Mouse (Mus musculus): ENCODE measurements around the gene Bpifb2.

The Bpifb2 gene

DNA sequence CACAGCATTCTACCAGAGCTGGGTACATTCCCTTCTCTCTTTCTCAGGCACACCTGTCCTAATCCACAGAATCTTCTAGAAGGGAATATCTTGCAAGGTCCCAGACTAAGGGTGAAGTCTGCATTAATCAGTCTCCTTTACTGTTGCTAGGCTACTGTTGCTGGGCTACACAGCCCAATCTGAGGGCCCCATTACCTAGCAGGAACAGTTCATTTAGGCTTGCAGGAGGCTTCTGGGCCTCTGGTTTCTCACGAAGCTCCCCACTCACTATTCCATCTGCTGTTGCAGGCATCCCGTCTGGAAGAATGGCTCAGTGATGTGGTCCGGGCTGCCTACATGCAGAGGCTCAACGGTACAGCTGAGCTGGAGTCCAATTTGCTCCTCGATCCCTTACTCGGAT, 56.3 kb downstream of the Bpifb2 start:
- no peak for DNase-seq (ENCODE audit: low spot score in 2 of 2)

DNA sequence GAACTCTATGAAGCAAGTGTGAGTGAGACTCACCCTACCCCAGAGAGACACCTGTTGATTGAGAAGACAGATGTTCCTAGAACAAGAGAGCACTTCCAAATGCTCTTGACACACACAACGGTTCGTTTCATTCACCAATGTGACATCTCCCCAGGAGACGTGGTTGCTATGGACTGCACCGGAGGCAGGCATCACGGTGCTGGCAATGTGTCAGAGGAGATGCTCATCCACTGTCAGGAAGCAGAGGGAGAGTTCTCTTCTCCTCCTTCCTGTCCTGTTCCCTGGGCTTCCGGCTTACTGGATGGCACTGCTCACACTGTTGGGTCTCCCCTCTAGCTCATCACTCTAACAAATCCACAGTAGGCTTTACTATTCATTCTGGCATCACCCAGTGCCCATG, 58.5 kb downstream of the Bpifb2 start:
- DNase-seq (ENCODE audit: low spot score in 2 of 2), result no peak

DNA sequence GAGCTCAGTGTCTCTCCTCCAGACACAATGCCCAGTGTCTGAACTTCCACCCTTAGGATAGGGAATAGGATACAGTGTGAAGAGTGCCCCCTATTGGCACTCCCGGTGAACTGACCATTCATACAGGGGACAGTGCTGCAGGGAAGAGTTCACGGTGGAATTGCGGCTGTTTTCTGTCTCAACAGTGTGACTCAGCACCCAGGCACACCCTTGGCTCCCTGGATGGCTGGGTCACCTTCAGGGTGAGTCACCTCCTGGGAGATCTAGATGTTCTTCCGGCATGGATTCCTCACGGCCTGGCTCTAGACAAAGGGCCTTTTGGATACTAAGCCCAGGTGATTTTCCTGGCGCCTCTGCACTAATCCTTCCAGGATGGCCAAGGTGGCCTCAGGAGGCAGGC, 60.5 kb downstream of the Bpifb2 start:
- no peak for DNase-seq (ENCODE audit: low spot score in 2 of 2)

DNA sequence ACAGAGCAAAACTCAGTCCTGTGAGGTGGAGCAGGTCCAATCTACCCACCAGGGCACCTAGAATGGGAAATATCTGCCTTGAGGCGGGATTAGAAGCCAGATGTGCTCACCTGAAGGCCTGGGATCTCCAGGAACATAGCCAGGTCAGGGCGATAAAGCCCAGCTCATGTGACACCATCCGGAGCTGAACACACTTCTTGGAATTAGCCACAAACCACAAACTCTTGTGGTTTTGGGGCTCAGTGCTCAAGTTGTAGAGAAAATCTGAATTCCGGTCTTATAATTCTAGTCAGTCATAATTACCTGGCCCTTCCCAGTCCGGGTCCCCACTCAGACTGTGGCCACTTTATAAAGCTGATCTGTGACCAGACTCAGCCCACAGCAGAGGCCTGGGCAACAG, 63.0 kb downstream of the Bpifb2 start, which contains the start of gene Bpifb4:
Gene Bpifb4, plus strand, starts transcription at position 370 of the 400 bp plus-strand sequence.
- DNase-seq (ENCODE audit: low spot score in 2 of 2), result no peak

DNA sequence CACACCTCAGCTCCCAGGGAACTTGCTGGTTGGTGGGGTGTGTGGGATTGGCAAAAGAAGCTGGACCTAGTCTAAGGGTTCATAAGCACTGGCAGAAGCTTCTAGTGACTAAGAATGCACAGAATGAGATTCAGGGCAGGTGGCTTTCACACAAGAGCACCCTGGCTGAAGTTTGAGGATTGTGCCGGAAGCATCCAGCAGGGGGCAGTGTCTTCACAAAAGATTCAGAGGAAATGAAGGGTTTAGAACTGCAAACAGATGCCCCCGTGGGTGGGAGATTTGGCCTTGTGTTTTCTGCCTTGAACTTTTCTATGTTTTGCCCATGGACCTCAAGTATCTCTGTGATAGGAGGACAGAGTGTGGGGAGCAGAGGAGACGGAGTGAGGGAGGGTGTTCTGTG, 68.7 kb downstream of the Bpifb2 start:
- peak; percentile 9 to 19 for DNase-seq (ENCODE audit: low spot score in 2 of 2)

DNA sequence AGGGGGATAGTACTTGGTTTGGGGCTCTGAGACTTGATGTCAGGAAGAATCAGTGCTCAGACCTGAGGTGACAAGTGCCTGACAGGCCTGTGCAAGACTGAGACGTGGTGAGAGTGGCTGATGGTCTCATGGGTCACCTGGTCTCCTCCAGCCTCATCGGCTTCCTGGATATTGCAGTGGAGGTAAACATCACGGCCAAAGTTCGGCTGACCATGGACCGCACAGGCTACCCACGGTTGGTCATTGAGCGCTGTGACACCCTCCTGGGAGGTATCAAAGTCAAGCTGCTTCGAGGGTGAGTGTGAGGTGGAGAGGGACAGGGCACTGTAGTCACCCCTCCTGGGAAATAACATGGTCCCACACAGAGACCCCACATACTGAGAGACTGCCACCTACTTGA, 69.7 kb downstream of the Bpifb2 start:
- DNase-seq (ENCODE audit: low spot score in 2 of 2), result no peak
